Mouse (Mus musculus): Measurements from ENCODE around the gene Llcfc1. TPM values are rescaled to one million over a fixed set of nuclear protein-coding genes. Genes with fewer than 3 reads are reported as not detected.

The Llcfc1 gene
- total RNA-seq, 1 experiment from 2014 or later: not detected

DNA sequence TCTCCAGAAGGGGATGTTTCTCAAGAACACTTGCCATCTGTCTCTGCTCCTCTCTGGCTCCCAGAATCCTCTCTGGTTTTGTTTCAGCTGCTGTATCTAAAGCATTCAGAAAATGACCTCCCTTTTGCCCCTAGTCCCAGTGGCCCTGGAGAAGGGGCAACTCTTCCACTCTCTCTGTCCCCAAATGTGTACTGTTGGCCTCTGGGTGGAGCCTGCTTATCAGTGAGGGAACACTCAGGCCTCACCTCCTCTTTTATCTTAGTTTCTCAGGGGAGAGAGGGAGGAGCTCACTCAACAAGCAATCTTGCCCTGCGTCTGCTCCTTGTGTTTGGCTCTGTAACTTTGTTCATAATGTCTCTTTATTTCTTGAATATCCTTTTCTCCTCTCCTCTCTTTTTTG lies 19.9 kb downstream of the Llcfc1 start, which contains the start of gene Kel:
Gene Kel, minus strand, starts transcription at position 217 of the 400 bp plus-strand sequence.
- no peak for DNase-seq

GRCm38 (mm10) chr6:41706275-41706674 lies 22.0 kb downstream of the Llcfc1 start:
- no peak for DNase-seq

DNA sequence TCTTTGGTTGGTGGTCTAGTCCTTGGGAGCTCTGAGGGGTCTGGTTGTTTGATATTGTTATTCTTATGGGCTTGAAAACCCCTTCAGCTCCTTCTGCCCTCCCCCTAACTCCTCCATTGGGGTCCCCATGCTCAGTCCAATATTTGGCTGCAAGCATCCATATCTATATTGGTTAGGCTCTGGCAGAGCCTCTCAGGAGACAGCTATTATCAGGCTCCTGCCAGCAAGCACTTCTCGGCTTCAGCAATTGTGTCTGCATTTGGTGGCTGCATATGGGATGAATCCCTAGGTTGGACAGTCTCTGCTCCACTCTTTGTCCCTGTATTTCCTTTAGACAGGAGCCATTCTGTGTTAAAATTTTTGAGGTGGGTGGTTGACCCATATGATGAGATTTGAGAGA lies 26.1 kb downstream of the Llcfc1 start:
- DNase-seq: no peak

GRCm38 (mm10) chr6:41721430-41721829 lies 37.2 kb downstream of the Llcfc1 start:
- no peak for DNase-seq

DNA sequence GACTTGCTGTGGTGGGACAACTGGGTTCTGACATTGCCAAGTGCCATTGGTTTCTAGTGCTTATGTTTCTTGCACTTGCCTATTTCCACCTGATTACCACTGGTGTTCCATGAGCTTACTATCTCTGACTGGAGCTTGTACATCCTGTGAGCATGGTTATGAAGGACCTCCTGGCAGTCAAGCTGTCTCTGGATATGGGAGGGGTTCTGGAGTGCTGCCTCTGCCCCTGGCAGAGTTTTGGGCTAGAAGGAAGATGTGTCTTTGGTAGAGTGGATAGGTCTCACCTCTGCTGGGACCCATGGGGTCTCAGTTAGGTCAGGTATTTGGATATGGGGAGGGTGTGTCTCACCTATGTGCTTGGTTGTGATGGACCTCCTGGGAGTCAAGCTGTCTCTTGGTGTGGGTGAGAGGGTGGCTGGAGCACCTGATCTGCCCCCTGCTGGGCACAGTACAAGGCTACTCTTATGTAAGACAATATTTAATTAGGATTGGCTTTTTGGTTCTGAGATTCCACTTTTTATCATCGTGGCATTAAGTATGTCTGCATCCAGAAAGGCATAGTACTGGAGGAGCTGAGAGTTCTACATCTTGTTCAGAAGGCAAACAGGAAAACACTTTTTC lies 43.9 kb downstream of the Llcfc1 start:
- DNase-seq: no peak

GRCm38 (mm10) chr6:41734719-41735470 lies 50.7 kb downstream of the Llcfc1 start:
- no peak for DNase-seq

Other genes with a start within 250 kb of the Llcfc1 start
- gene Gm10334, start 238.3 kb upstream of the Llcfc1 start, total RNA-seq (2021): not detected in 2 replicates
- gene Prss1, start 225.5 kb upstream of the Llcfc1 start, total RNA-seq (2021): not detected in 2 replicates
- gene Prss2, start 162.6 kb upstream of the Llcfc1 start, total RNA-seq (2021): 0.44 TPM in 1 of 2 replicates, not detected in the other
- 13.5 and 15.7 TPM in 2 replicates for gene Ephb6, start 78.9 kb upstream of the Llcfc1 start, total RNA-seq (2021)
- not detected in 2 replicates for gene Trpv6, start 48.0 kb upstream of the Llcfc1 start, total RNA-seq (2021)
- gene Trpv5, start 3.7 kb upstream of the Llcfc1 start, total RNA-seq (2021): not detected in 2 replicates
- gene Kel, start 19.9 kb downstream of the Llcfc1 start, total RNA-seq (2021): 2.0 and 8.0 TPM in 2 replicates
- not detected in 2 replicates for gene Olfr459, start 90.7 kb downstream of the Llcfc1 start, total RNA-seq (2021)
- gene Pip, start 163.1 kb downstream of the Llcfc1 start, total RNA-seq (2021): not detected in 2 replicates
- not detected in 2 replicates for gene Sval2, start 168.6 kb downstream of the Llcfc1 start, total RNA-seq (2021)

All from adrenal gland, postnatal 14 days (tissue).